Mouse (Mus musculus) cerebellum, adult 2 months (tissue): ENCODE data around the gene Nfkb1.

ENCODE experiments used
- CTCF ChIP-seq: fragments of 200-500 bp; IDR thresholded peaks from 2 replicates; pipeline ENCODE4 v1.5.1; 2011; ENCODE audit warnings: low read depth, mild to moderate bottlenecking, control low read depth, low read length, moderate library complexity, borderline replicate concordance; ENCODE audit not compliant: insufficient read depth
- POLR2A ChIP-seq: fragments of 200-500 bp; IDR thresholded peaks from 2 replicates; pipeline ENCODE4 v1.6.1; 2011; ENCODE audit warnings: low read length, control low read depth, borderline replicate concordance; ENCODE audit not compliant: insufficient read depth

GRCm38 (mm10) chr3:135676364-135676763 lies 15.0 kb downstream of the Nfkb1 start:
- TF ChIP-seq CTCF (no peak), POLR2A (no peak)
